Mouse (Mus musculus): ENCODE measurements around the gene Tbc1d8. TPM values are rescaled to one million over a fixed set of nuclear protein-coding genes. Genes with fewer than 3 reads are reported as not detected.

Tbc1d8 gene
- polyA plus RNA-seq, 2 experiments: 2.5 to 3.1 TPM

GRCm38 (mm10) chr1:39497748-39498147 is 19.2 kb upstream of the Tbc1d8 start:
- Histone ChIP-seq H3K9ac (replicated peaks) (no peak overlapping the region), H3K27me3 (ENCODE audit: control insufficient read depth, insufficient read depth, low read length) (no peaks in the 10 kb centered on the region), H3K4me3 (ENCODE audit: insufficient read depth in 1 of 2, low read depth in 2 of 2, low read length in 2 of 2) (no peak overlapping the region), H3K9me3 (ENCODE audit: control insufficient read depth, low read length) (no peaks in the 10 kb centered on the region), H3K4me1 (replicated peaks; ENCODE audit: control insufficient read depth in 2 of 2, insufficient read depth in 2 of 2, low read length in 1 of 2) (no peaks in the 10 kb centered on the region; a peak in 1 of 4 replicates), H3K36me3 (replicated peaks; ENCODE audit: control insufficient read depth, insufficient read depth, low read depth) (no peaks in the 10 kb centered on the region), H3K27ac (no peak overlapping the region), H3K4me2 (ENCODE audit: low read depth) (no peak overlapping the region)
- DNase-seq (ENCODE audit: low read depth in 3 of 3, low spot score in 3 of 3) (no peak), ATAC-seq (ENCODE audit: insufficient read depth) (no peak)
- no peak for TF ChIP-seq EP300 (IDR thresholded peaks at IDR 0.05; ENCODE audit: low read depth)
- TF ChIP-seq CTCF (IDR thresholded peaks at IDR 0.05; ENCODE audit: low read depth): peak; percentile 63
- WGBS (ENCODE audit: insufficient replicate concordance): 71% methylated on average over 11 of the region's 11 CpGs

GRCm38 (mm10) chr1:39496995-39497394 is 18.4 kb upstream of the Tbc1d8 start:
- 89% methylated on average over 4 of the region's 4 CpGs for WGBS (ENCODE audit: insufficient replicate concordance)
- no peak for TF ChIP-seq EP300 (IDR thresholded peaks at IDR 0.05; ENCODE audit: low read depth)
- TF ChIP-seq CTCF (IDR thresholded peaks at IDR 0.05; ENCODE audit: low read depth): peak; percentile 32; the same call in 1 of the 2 replicates
- no peaks in the 10 kb centered on the region; a peak in 1 of 4 replicates for H3K4me1 ChIP-seq (replicated peaks; ENCODE audit: control insufficient read depth in 2 of 2, insufficient read depth in 2 of 2, low read length in 1 of 2)

GRCm38 (mm10) chr1:39493664-39494063 is 15.1 kb upstream of the Tbc1d8 start:
- no peak for TF ChIP-seq CTCF (IDR thresholded peaks at IDR 0.05; ENCODE audit: low read depth)
- DNase-seq (ENCODE audit: low read depth in 3 of 3, low spot score in 3 of 3) (no peak), ATAC-seq (ENCODE audit: insufficient read depth) (no peak)
- H3K9ac ChIP-seq (replicated peaks): no peak overlapping the region
- H3K4me2 ChIP-seq (ENCODE audit: low read depth): no peak overlapping the region
- no peak overlapping the region for H3K27ac ChIP-seq
- no peak overlapping the region for H3K4me3 ChIP-seq (ENCODE audit: insufficient read depth in 1 of 2, low read depth in 2 of 2, low read length in 2 of 2)
- H3K9me3 ChIP-seq (ENCODE audit: control insufficient read depth, low read length): no peaks in the 10 kb centered on the region
- WGBS (ENCODE audit: insufficient replicate concordance): 9% methylated on average over 3 of the region's 3 CpGs
- no peaks in the 10 kb centered on the region; a peak in 1 of 4 replicates for H3K4me1 ChIP-seq (replicated peaks; ENCODE audit: control insufficient read depth in 2 of 2, insufficient read depth in 2 of 2, low read length in 1 of 2)
- H3K27me3 ChIP-seq (ENCODE audit: control insufficient read depth, insufficient read depth, low read length): no peaks in the 10 kb centered on the region
- H3K36me3 ChIP-seq (replicated peaks; ENCODE audit: control insufficient read depth, insufficient read depth, low read depth): no peaks in the 10 kb centered on the region

More at GRCm38 (mm10) chr1:39496995-39497394, 18.4 kb upstream of the Tbc1d8 start:
- DNase-seq (ENCODE audit: low read depth in 3 of 3, low spot score in 3 of 3) (no peak), ATAC-seq (ENCODE audit: insufficient read depth) (no peak)
- H3K9me3 ChIP-seq (ENCODE audit: control insufficient read depth, low read length): no peaks in the 10 kb centered on the region
- no peak overlapping the region for H3K4me3 ChIP-seq (ENCODE audit: insufficient read depth in 1 of 2, low read depth in 2 of 2, low read length in 2 of 2)
- H3K36me3 ChIP-seq (replicated peaks; ENCODE audit: control insufficient read depth, insufficient read depth, low read depth): no peaks in the 10 kb centered on the region
- H3K27ac ChIP-seq: no peak overlapping the region
- H3K4me2 ChIP-seq (ENCODE audit: low read depth): no peak overlapping the region
- H3K9ac ChIP-seq (replicated peaks): no peak overlapping the region
- H3K27me3 ChIP-seq (ENCODE audit: control insufficient read depth, insufficient read depth, low read length): no peaks in the 10 kb centered on the region

DNA sequence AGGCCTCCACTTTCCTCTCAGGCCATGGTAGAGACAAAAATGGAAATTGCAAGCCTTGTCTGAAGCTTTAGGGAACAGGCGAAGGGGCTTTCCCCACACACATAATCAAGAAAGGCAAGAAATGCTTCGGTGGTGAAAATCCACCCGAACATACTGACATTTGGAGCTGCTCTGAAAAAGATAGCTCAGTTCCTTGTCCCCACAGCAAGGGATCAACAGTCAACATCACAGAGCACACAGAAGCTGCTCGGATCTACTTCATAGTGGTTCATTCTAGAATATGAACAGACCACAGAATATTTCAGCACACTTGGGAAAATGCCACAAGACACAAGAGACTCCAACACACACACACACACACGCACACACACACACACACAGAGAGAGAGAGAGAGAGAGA is 14.6 kb upstream of the Tbc1d8 start:
- no peaks in the 10 kb centered on the region; a peak in 1 of 4 replicates for H3K4me1 ChIP-seq (replicated peaks; ENCODE audit: control insufficient read depth in 2 of 2, insufficient read depth in 2 of 2, low read length in 1 of 2)
- TF ChIP-seq CTCF (IDR thresholded peaks at IDR 0.05; ENCODE audit: low read depth): no peak
- no peak for TF ChIP-seq EP300 (IDR thresholded peaks at IDR 0.05; ENCODE audit: low read depth)
- H3K4me2 ChIP-seq (ENCODE audit: low read depth): no peak overlapping the region
- H3K27ac ChIP-seq: no peak overlapping the region
- no peak for DNase-seq (ENCODE audit: low read depth in 3 of 3, low spot score in 3 of 3)
- H3K27me3 ChIP-seq (ENCODE audit: control insufficient read depth, insufficient read depth, low read length): no peaks in the 10 kb centered on the region
- no peak overlapping the region for H3K9ac ChIP-seq (replicated peaks)
- H3K9me3 ChIP-seq (ENCODE audit: control insufficient read depth, low read length): no peaks in the 10 kb centered on the region
- no peak overlapping the region for H3K4me3 ChIP-seq (ENCODE audit: insufficient read depth in 1 of 2, low read depth in 2 of 2, low read length in 2 of 2)
- ATAC-seq (ENCODE audit: insufficient read depth): no peak
- WGBS (ENCODE audit: insufficient replicate concordance): 34% methylated on average over 5 of the region's 5 CpGs
- no peaks in the 10 kb centered on the region for H3K36me3 ChIP-seq (replicated peaks; ENCODE audit: control insufficient read depth, insufficient read depth, low read depth)

GRCm38 (mm10) chr1:39487370-39487769 is 8.8 kb upstream of the Tbc1d8 start:
- no peak overlapping the region for H3K9ac ChIP-seq (replicated peaks)
- H3K4me1 ChIP-seq (replicated peaks; ENCODE audit: control insufficient read depth in 2 of 2, insufficient read depth in 2 of 2, low read length in 1 of 2): peaks cover 0 to 7% of the 10 kb centered on the region in 2 experiments; a peak in 2 of 4 replicates
- no peak overlapping the region for H3K27ac ChIP-seq
- H3K36me3 ChIP-seq (replicated peaks; ENCODE audit: control insufficient read depth, insufficient read depth, low read depth): no peaks in the 10 kb centered on the region
- H3K9me3 ChIP-seq (ENCODE audit: control insufficient read depth, low read length): no peaks in the 10 kb centered on the region
- ATAC-seq (ENCODE audit: insufficient read depth) (no peak), DNase-seq (ENCODE audit: low read depth in 3 of 3, low spot score in 3 of 3) (no peak)
- no peak overlapping the region for H3K4me2 ChIP-seq (ENCODE audit: low read depth)
- TF ChIP-seq EP300 (IDR thresholded peaks at IDR 0.05; ENCODE audit: low read depth): no peak
- no peak for TF ChIP-seq CTCF (IDR thresholded peaks at IDR 0.05; ENCODE audit: low read depth)
- H3K4me3 ChIP-seq (ENCODE audit: insufficient read depth in 1 of 2, low read depth in 2 of 2, low read length in 2 of 2): no peak overlapping the region
- 29% methylated on average over 3 of the region's 3 CpGs for WGBS (ENCODE audit: insufficient replicate concordance)
- H3K27me3 ChIP-seq (ENCODE audit: control insufficient read depth, insufficient read depth, low read length): no peaks in the 10 kb centered on the region
